Mouse (Mus musculus) layer of hippocampus, adult 9-11 months (tissue): ENCODE results near the gene Cstf1.

Experiments used
- DNase-seq: peaks from one replicate; pipeline ENCODE4 v3.0.0; 2022

The Cstf1 gene

GRCm38 (mm10) chr2:172370411-172371223 is at the start of gene Cstf1, which contains the start of gene Aurka:
Gene Cstf1, plus strand, starts transcription at chr2:172370681.
Gene Aurka, minus strand, starts transcription at chr2:172370535.
- peak; percentile 95 for DNase-seq

GRCm38 (mm10) chr2:172320878-172321277 is 49.6 kb upstream of the Cstf1 start:
- no peak for DNase-seq

- DNase-seq, result no peak
These were observed 42.2 kb upstream of the Cstf1 start for GRCm38 (mm10) chr2:172328248-172328647.

DNA sequence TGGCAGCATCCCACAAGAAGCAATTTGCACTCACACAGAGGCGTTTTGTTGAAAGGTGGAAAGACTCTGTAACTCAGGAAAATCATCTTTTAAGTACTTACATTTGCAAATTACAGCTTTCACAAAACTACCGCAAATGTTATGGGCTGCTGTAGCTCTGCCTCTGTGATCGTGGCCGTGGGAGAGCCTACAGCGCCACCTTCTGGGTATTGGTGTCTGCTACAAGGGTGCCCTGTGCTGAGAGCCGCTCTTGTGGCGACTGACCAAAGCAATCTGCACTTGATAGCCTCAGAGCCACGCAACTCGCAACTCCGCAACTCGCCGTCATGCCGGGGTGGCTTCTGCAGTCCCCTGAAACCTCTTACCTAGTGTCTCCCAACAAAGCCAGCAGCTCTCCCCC is 41.3 kb upstream of the Cstf1 start:
- peak; percentile 57 for DNase-seq

DNA sequence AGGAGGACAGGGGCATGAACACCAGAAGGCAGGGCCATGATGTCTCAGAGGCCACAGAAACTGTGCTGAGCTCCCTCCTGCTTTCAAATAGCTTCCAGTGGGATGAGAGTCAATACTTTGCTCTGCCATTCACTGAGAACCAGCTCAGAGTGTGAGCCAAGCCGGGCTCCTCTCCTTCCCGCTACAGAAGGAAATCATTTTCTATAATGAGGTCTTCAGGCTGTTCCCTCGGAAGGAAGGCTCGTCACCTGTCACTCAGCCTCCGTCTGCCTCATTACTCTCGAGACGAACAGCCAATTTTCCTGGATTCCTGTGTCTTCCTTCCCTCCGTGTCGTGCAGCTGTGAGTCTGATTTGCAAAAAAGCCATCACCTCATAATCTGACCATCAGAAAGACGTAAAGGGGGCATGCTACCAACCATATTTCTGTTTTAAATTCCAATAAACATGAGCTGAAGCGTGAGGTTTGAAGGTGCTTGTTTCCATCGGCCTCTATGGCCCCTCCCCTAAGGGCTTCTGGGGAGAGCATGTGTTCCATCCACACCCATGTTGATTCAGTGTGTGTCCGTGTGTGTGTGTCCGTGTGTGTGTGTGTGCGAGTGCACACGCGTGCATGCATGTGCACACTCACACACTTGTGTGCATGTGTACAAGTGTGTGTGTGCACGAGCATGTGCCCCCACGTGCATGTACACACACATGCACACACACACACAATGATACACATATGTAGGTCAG is 32.1 kb upstream of the Cstf1 start:
- no peak for DNase-seq

- no peak for DNase-seq
These were observed 29.5 kb upstream of the Cstf1 start for GRCm38 (mm10) chr2:172340936-172341335.

DNA sequence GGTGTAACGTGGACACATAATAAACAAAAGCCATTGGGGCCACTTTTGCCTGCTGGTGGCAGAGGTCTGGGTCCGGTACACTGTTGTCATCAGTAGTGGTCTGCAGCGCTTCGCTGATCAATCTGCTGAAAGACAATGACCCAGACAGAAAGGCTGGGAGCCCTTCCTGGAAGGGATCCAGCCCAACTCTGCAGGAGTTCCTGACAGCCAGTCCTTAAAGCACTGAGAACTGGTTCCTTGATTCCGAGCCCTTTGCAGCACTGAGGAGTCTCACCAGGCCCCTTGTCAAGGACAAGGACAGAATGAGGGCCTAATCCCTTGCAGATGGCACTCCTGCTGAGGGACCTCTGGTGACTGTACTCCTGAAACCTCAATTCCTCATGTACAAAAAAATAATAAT is 28.9 kb upstream of the Cstf1 start:
- no peak for DNase-seq

- DNase-seq, result no peak
These were observed 26.7 kb upstream of the Cstf1 start for GRCm38 (mm10) chr2:172343751-172344150.

DNA sequence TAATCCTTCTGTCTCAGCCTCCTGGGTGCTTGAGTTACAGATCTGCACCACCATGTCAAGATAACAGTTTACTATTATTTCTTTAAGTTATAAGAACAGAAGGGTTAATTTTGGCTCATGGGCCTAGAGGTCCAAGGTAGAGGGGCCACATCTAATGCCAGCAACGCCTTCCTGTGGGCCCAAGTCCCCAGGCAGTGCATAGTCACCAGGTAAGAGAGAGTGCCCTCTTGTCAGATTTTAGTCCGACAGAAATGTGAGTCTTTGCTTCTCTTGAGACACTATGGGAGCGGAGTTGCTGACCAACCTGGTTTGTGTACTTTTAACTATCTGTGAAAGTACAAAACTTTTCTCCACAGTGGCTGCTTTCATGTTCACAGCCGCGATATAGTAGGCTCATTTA is 25.8 kb upstream of the Cstf1 start:
- no peak for DNase-seq

DNA sequence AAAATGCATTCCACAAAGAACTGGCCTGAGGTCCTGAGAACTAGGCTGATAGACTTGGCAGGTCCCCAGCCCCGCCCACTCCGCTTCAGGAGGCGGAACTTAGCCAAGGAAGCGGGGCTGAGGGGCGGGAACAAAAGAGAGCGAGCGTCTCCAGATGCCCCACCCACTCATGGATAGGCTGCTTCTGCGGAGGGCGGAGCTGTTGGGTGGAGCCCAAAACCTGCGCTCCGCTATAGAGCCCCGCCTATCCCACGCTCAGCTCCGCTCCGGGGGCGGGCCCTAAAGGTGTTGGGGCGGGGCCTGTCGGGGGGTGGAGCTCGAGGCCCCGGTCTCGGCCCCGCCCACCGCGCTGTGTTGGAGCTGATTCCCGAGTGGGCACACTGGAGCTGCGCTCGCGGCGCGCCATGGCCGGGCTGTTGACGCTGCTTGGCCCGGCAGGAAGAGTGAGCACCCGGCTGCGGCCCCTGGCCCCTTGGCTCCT is 25.2 kb upstream of the Cstf1 start, which contains the start of gene Fam210b:
Gene Fam210b, plus strand, starts transcription at position 308 of the 481 bp plus-strand sequence.
- peak; percentile 98 for DNase-seq

- no peak for DNase-seq
These were observed 24.2 kb upstream of the Cstf1 start for GRCm38 (mm10) chr2:172346034-172346929.

GRCm38 (mm10) chr2:172346933-172347611 is 23.4 kb upstream of the Cstf1 start:
- no peak for DNase-seq

DNA sequence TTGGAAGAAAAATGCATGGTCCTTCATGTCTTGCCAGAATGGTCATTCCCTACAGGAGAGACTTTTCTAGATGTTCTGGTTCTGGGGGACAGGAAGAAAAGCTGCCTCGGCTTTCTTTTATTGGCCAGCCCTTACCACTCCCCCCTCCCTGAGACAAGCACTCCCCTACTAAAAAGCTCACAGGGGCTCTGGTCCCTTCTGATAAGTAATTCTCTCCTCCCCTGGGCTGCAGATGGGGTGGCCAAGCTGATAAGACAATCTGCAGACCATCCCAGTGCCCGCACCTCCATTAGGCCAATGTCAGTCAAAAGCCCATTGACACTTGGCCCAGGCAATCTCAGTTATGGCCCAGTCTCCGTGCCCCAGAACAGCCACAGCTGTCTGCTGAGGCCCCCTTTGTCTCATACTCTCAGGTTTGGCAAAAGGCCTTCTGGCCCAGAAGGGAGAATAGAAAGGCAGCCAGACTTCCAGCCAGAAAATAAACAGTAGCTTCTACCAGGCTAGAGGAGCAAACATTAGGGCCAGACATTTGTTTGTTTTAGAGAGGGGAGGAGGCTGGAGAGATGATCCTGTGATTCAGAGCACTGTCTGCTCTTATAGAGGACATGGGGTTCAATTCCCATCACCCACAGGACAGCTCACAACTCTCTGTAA is 22.1 kb upstream of the Cstf1 start:
- DNase-seq, result peak; percentile 52

DNA sequence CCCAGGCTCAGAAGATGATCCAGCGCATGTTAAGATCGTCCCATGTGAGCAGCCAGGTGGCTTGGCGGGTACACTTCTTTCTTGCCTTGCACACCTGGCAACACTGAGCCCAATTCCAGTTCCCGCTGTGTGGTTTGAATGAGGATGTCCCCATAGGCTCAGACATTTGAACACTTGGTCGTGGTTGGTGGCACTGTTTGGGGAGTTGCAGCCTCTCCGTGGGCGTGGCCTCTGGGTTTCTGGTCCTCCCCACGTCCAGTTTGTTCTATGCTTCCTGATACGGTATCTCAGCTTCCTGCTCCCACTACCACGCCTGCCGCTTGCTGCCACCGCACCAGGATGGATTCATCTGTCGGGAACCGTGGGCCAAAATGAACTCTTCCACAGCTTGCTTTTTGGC is 20.7 kb upstream of the Cstf1 start:
- DNase-seq, result no peak

DNA sequence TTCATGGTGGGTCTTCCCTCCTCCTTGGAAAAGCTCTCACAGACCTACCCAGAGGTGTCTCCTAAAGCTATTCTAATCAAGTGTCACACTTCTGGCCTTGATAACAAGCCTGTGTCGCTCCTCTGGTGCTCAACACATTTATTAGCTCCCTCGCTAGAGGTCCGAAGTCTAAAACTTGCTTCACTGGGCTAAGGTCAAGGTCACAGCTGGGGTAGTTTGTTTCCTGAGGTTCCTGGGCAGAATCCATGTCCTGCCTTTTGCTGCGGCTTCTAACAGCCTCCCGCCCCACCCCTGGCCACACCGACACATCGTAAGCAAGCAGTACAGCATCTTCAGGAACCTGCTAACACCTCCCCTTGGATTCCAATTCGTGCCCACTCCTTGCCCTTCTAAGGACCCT is 19.7 kb upstream of the Cstf1 start:
- DNase-seq, result no peak

DNA sequence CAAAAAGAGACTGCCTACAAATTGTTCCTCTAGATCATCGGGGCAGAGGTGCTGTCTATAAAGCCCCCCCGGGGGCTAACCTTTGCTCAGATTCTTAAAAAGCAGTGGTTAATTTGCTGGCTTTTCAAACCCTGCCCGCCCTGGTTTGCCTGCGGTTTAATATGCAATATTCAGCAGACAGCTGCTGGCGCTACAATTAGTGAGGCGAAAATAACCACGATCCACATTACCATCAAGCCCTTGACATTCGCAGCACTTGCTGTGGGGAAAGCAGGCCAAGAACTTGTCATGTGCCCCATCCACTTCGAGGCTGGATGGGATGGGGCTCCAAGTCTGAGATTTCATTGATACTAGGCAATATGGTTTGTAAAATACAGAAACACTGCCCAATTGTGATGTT is 17.3 kb upstream of the Cstf1 start:
- DNase-seq, result no peak

GRCm38 (mm10) chr2:172354761-172355160 is 15.7 kb upstream of the Cstf1 start:
- DNase-seq, result no peak

GRCm38 (mm10) chr2:172355833-172356232 is 14.6 kb upstream of the Cstf1 start:
- no peak for DNase-seq

- no peak for DNase-seq
These were observed 7.3 kb upstream of the Cstf1 start for GRCm38 (mm10) chr2:172363176-172363575.

DNA sequence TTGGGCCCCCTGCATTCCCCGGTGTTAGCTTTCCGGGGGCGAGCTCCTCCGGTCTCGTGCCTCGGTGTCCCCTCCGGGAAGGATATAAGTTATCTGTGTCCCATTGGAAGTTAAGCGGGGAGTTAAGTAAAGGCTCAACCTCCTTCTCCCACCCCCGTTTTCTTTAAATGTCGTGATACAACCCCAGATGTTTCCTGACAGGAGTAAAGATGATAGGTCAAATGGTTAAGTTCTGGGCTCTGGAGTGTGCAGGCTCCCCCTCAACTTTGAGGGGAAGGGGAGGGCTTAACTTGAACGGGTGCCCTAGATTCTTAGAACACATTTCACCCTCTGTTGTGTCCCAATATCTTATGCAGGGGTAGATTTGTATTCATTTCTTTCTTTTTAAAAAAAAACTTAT is 777 bp downstream of the Cstf1 start:
- no peak for DNase-seq

DNA sequence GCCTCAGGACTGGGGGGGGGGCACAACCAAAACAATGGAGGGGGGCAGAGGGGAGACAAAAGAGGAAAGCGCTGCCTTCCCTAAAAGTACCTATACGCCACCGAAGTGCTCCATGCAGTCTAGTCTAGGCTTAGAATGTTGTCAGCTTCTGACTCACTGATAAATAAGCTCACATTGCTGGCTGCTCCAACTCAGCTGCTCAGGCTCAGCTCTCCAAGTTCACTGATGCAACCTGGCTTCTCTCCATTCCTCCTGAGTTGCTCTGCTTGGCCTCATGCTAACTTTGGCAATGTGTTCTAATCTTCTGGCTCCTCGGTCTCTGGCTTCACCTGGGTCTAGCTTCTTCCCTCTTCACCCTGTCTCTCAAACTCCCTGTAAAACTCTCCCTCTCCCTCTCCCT is 6.1 kb downstream of the Cstf1 start:
- no peak for DNase-seq

- DNase-seq, result no peak
These were observed 6.6 kb downstream of the Cstf1 start for GRCm38 (mm10) chr2:172376999-172377515.
